Mouse (Mus musculus) kidney, postnatal 25 days (tissue): Measurements from ENCODE around the gene Anapc7.

Source experiments
- DNase-seq, 2 experiments: peaks; one replicate each; pipeline ENCODE4 v3.0.0; 2021; ENCODE audit warnings: mixed read lengths in 2 of 2

The Anapc7 gene

DNA sequence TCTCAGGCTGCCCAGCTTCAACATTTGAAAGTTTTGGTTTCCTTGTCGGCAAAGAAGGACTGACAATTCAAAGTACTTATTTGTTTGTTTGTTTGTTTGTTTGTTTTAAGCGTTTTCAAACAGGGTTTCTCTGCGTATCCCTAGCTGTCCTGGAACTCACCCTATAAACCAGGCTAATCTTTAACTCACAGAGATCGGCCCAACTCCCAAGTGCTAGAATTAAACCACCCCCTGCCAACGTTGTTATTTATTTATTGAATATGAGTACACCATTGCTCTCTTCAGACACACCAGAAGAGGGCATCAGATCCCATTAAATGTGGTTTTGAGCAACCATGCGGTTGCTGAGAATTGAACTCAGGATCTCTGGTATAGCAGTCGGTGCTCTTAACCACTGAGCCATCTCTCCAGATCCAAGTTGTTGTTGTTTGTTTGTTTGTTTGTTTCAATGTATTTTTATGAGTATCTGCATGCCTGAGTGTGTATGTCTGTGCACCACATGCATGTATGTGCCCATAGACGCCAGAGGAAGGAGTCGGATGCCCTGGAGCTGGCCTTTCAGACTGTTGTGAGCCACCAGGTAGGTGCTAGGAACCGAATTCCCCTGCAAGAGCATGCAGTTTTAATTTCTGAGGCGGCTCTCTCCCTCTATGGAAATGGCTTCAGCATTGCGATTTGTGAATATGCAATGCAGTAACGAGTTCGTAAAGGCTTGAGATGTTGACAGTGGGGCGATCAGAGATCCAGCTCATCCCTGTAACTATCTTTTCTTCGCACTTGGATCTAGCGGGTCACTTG, at the start of gene Anapc7:
Anapc7 (plus strand) TSS at position 423 of the 798 bp plus-strand sequence.
- DNase-seq = no peak

DNA sequence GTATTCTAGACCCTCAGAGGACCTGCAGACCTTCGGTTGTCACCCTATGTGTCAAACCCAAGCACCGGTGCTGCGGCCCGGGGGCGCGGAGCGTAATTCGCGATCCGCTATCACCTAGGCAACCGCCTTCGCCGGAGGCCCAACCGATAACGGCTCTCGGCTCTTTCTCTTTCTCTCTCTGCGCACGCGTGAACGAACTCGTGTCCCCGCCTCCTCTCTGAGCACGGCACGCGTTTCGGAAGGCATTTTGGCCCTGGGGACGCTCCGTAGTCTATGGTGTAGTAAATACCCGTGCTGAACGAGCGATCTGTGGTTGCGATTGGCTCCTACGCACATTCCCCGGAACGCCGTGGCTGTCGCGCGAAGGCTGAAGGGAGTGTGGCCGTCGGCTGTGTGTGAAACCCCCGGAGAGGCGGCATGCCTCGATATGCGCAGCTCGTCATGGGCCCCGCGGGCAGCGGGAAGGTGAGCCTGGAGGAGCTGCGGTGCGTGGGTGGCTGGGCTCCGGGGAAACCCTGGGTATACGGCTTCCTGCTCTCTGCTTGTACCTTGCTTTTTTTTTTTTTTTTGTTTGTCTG, 49.2 kb upstream of the Anapc7 start, which contains the start of gene Fam216a:
Fam216a (minus strand) TSS at position 173 of the 578 bp plus-strand sequence.
- peak; percentile 99 for DNase-seq

- no peak for DNase-seq
Observed at GRCm38 (mm10) chr5:122372878-122373277, 48.6 kb upstream of the Anapc7 start.

DNA sequence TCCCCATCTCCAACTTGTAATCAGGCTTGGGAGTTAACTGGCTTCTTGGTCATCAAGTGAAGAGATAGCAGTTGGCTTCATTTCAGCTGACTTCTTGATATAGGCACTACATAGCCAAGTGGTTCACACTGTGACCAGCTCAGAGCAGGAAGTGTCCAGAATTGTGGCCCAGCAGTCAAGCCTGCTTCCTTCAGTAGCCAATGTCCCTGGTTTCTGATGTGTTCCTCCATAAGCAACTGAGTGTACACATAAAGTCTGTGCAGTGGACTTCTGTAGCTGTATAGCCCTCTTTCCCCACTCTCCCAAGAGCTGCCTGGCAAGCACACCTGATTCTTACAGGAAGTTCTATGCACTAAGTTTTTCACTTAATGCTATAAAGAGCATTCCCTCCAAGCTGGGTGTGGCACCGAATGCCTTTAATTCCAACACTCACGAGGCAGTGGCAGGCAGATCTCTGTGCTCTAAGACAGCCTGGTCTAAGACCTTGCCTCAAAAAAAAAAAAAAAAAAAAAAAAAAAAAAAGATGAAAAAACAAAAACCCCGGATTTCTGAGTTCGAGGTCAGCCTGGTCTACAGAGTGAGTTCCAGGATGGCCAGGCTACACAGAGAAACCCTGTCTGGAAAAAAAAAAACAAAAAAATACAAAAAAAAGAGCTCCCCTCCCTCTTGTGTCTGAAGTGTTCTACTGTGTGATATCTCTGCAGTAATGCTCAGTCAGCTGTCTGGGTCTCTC, 44.2 kb upstream of the Anapc7 start:
- no peak for DNase-seq

GRCm38 (mm10) chr5:122378171-122378570, 43.3 kb upstream of the Anapc7 start:
- no peak for DNase-seq

DNA sequence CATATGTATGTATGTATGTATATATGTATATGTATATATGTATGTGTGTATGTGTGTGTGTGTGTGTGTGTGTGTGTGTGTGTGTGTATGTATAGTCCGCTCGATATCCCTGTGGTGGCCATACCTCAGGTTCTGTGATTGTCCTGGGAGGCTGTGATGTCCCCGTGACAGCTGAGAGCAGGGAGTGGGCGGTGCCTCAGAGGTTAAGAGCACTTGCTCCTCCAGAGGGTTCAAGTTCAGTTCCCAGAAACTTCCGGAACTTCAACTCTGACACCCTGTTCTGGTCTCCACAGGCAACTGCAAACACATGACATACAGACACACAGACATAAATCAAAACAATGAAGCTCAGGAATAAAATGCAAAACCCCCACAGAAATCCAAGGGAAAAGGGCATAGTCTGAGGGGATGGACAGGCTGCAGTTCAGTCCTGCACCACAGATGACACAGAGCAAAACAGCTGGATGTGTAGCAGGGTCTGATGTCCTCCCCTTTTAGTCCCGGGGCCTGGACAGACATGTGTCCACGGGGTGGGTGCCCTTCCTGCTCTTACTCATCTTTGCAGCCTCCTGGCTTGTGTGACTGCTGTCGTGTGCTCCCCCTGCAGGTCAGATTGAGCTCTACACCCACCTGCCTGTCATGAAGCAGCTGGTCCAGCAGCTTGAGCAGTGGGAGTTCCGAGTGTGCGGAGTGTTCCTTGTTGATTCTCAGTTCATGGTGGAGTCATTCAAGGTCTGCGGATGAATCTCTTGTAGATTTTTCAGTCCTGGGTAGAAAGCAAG, 41.9 kb upstream of the Anapc7 start:
- DNase-seq = peak; percentile 81

- no peak for DNase-seq
Observed at GRCm38 (mm10) chr5:122390006-122390405, 31.5 kb upstream of the Anapc7 start.

DNA sequence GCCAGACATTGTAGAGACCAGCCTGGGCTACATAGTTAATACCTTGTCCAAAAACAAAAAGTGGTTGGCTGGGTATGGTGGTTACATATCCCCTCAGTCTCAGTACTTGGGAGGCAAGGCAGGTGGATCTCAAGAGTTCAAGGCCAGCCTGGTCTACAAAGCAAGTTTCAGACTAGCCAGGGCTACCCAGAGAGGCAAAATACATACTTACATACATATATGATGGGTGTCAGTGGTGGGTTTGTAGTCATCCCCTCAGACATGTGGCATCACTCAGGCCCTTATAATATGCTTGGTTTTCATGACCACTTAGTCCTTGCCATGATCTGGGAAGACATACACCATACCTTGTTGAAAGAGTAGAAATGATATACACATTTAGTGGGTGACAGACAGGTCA, 30.8 kb upstream of the Anapc7 start:
- DNase-seq = no peak

DNA sequence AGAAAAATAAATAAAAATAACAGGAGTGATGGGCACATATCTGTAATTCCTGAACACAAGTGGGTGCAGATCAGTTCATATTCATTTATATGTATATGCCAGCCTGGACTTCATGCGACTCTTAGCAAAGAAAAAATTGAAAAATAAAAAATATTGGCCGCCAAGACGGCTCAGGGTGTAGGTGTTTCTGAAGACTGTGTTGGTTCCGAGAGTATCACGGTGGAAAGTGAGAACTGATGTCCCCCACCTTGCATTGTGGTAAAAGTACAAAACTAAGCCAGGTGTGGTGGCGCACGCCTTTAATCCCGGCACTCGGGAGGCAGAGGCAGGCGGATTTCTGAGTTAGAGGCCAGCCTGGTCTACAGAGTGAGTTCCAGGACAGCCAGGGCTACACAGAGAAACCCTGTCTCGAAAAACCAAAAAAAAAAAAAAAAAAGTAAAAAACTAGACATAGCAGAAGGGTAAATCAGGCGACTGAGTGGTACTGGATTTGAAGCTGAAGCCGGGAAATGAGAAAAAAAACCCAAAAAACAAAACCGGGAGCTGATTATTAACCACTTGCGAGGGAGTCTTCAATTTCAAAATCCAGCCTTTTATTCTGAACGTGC, 30.2 kb upstream of the Anapc7 start:
- no peak for DNase-seq

GRCm38 (mm10) chr5:122391786-122392180, 29.7 kb upstream of the Anapc7 start, which contains the start of gene Arpc3:
Gene Arpc3 (plus strand): TSS chr5:122391878.
- DNase-seq = peak; percentile 93

DNA sequence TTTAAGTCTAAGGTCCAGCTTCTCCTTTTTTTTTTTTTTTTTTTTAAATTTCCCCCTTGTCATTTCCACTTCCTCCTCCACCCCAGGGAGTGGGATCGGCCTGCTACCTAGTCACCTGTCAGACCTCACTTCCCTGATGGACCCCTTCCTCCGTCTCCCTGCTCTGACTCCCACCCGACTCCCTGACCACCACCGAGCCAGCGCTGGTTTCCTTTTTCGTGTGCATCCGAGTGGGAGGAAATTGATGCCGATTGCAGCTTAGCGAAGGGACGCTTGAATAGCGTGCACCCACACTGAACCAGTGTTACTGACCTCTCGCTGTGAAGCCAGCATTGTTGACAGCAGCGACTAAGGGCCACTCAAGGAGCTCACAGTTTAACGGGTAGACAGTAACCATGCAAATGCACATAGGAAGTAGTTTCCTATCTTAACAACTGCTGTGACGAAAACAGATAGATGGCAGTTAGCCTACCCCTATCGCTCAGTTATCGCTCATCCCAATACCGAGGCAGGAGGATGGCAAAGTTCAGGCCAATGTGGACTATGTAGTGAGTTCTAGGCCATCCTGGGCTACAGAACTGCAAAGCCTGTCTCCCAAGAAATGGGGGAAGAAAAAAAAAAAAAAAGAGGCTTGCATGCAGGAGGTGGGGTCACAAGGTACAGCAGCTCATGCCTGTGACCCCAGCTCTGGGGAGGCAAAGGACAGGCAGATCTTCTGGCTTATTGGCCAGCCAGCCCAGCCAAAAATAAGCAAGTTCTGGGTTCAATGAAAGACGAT, 29.1 kb upstream of the Anapc7 start:
- DNase-seq = peak; percentile 19 to 62

- DNase-seq = peak; percentile 83 to 90
Observed at GRCm38 (mm10) chr5:122393887-122394286, 27.6 kb upstream of the Anapc7 start.

GRCm38 (mm10) chr5:122396791-122397190, 24.7 kb upstream of the Anapc7 start:
- DNase-seq = peak; percentile 74 to 85

DNA sequence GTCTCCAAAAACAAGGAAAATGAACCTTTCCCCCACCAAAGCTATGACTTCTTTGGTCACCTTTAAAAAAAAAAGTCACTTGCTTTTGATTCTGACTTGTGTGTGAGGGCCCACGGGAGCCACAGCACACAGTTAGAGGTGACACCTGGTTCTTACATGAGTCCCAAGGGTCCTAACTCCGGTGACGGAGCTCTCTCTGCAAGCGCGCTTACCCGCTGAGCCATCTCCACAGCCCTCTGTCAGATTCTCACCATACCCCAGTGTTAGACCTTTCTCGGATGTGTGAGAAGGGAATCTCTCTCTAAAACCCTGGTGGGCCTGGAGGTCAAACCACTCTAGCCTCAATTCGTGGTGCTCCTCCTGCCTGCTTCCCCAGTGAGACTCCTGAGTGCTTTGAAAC, 24.0 kb upstream of the Anapc7 start:
- no peak for DNase-seq

DNA sequence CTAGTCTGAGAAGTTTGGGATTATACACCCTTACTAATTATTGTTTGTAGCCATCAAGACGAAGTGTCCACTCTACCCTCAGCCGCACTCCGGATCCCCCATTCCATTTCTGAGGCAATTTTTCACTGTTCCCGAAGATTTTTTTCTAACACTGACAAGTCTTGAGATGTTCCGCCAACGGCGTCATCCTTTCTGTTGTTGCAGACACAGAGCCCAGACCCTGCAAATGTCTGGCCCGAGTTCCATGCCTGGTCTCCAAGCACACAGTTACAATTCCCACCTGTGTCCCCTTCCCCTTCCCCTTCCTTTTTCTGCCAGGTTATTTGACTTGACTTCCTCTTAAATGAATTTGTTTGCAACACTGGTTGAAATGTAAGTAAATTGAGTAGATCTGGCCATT, 21.6 kb upstream of the Anapc7 start:
- DNase-seq = no peak

GRCm38 (mm10) chr5:122400628-122401302, 20.7 kb upstream of the Anapc7 start:
- DNase-seq = peak; percentile 68 to 87

DNA sequence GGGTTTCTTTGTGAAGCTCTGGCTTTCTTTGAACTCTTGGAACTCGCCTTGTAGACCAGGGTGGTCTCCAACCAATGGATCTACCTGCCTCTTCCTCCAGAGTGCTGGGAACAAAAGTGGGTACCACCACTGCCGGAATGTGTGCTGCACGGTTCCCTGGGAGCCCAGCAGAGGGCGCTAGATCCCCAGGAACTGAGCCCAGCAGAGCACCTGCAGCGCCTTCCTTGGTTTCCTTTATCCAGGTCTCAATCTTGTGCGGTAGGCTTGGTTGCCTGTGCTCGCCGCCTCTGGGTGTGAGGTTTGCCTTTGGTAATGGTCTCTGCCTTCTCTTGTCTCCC, 20.2 kb upstream of the Anapc7 start:
- peak; percentile 68 to 79 for DNase-seq

DNA sequence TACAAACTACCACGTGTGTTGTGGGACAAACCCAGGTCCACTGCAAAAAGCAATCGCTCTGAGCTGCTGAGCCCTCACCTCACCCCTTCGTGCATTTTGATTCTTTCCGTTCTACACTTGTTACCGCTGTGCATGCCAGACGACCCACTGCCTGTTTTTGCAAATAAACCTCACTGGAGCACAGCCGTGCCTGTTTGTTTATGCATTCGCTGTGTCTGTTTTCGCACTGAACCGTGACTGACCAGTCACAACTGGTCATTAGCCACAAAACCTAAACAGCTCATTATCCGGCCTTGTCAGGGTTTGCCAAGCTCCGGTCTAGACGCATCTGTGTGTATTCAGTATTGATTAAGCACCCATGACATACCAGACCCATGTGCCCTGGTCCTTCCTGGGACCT, 19.3 kb upstream of the Anapc7 start:
- DNase-seq = no peak

DNA sequence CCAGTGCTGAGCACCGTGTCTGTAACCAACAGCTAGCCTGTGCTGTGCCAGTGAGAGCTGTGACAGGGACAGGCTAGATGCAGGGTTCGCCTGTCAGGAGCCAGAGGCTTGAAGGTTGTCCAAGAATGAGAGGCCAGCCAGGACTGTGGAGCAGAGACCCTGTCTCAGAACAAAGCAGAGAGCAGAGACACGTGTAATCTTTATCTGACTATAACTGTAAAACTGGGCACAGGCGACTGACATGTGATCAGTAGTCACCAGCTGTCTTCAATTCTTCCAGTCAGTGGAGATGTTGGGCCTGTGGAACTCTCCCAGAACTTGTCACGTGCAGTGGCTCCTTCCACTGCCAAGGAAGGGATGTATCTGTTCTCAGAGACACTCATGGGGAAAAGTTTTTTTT, 18.7 kb upstream of the Anapc7 start:
- DNase-seq = no peak

DNA sequence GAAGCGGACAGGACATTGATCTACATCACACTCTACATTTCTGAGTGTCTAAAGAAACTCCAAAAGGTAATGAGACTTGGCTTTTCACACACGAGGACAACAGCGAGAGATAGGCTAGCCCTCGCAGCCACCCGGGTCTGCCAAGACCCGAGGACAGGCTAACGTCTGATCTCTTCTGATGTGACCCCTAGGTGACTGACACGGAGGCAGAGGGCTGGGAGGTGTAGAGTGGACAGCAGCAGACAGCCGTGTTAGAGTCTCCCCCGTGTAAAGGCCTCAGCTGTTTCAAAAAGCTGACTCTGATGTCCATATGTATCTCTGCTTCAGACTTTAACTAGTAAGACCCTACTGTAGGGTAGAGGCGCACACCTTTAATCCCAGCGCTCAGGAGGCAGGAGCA, 18.1 kb upstream of the Anapc7 start:
- no peak for DNase-seq

- DNase-seq = no peak
Observed at GRCm38 (mm10) chr5:122405537-122405936, 16.0 kb upstream of the Anapc7 start.
